7 mouse cellular contexts compared by ENCODE assay signal in the genomic region with DNA sequence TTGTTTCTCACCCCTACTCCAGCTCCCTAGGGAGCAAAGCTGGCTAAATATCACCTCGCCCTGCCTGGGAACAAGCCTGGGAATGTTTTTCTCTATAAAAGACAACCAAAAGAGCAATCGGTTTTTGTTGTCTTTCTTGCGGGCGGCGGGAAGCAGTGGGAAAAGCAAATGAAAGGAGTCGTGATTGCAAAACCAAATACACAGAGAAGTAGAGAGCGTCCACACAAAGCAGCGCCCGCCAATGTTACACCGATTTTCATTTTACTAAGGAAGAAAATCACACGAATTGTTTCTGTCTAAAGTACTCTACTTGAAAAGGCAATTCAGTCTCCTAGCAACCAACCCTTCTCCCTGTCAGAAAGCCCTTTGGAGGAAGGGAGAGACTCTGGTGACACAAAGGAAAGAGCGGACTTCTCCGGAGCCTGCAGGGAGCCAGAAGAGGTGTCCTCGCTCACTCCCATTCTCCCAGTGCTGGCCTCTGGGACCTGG. TPM values are rescaled to one million over a fixed set of nuclear protein-coding genes. Genes with fewer than 3 reads are reported as not detected.
A peak's percentile ranks its signal among the peaks of the same experiment; 100 is the strongest.
DNase-seq lines count a peak whose midpoint lies in the region; ATAC-seq lines count a peak whose summit lies in the region.

No protein-coding gene starts in this region.

- peaks cover 5% of the 10 kb centered on the region; the same call in 1 of the 2 replicates for H3K4me1 ChIP-seq in lung, embryonic 15.5 days
- peaks cover 21% of the 10 kb centered on the region for H3K4me1 ChIP-seq in forebrain, embryonic 16.5 days (replicated peaks; ENCODE audit: control insufficient read depth, insufficient read depth, low read length)
- no peaks in the 10 kb centered on the region for H3K4me1 ChIP-seq in liver, embryonic 15.5 days (replicated peaks)
- H3K4me1 ChIP-seq in stomach, embryonic 15.5 days, result no peaks in the 10 kb centered on the region

- no peak for DNase-seq in lung, postnatal 4 days
- DNase-seq in thymus, postnatal 4 days, result no peak
- no peak for DNase-seq in ovary, postnatal 36 days (ENCODE audit: low spot score)

- H3K9ac ChIP-seq in lung, embryonic 15.5 days, result no peak overlapping the region
- H3K9ac ChIP-seq in forebrain, embryonic 16.5 days (replicated peaks; ENCODE audit: low read depth, low read length), result peak overlapping the region; percentile 52
- H3K9ac ChIP-seq in liver, embryonic 15.5 days, result no peak overlapping the region
- no peak overlapping the region for H3K9ac ChIP-seq in stomach, embryonic 15.5 days

- peak overlapping the region; percentile 21 for H3K4me3 ChIP-seq in lung, embryonic 15.5 days
- peak overlapping the region; percentile 13 for H3K4me3 ChIP-seq in forebrain, embryonic 16.5 days (replicated peaks; ENCODE audit: low read length)
- 0 out of 2 replicates have a peak overlapping the region, but pooled peaks have one; percentile 8 for H3K4me3 ChIP-seq in liver, embryonic 15.5 days (replicated peaks)
- H3K4me3 ChIP-seq in stomach, embryonic 15.5 days (replicated peaks), result peak overlapping the region; percentile 11; the same call in 1 of the 2 replicates

- no peaks in the 10 kb centered on the region for H3K36me3 ChIP-seq in lung, embryonic 15.5 days
- no peaks in the 10 kb centered on the region for H3K36me3 ChIP-seq in forebrain, embryonic 16.5 days (ENCODE audit: control insufficient read depth, insufficient read depth)
- no peaks in the 10 kb centered on the region for H3K36me3 ChIP-seq in liver, embryonic 15.5 days (replicated peaks)
- H3K36me3 ChIP-seq in stomach, embryonic 15.5 days, result no peaks in the 10 kb centered on the region

- H3K27me3 ChIP-seq in lung, embryonic 15.5 days, result no peaks in the 10 kb centered on the region
- peaks cover 5% of the 10 kb centered on the region; the same call in 1 of the 2 replicates for H3K27me3 ChIP-seq in forebrain, embryonic 16.5 days (replicated peaks; ENCODE audit: control insufficient read depth, insufficient read depth, low read length)
- no peaks in the 10 kb centered on the region for H3K27me3 ChIP-seq in liver, embryonic 15.5 days
- no peaks in the 10 kb centered on the region for H3K27me3 ChIP-seq in stomach, embryonic 15.5 days (replicated peaks)

- H3K4me2 ChIP-seq in lung, embryonic 15.5 days, result peak overlapping the region; percentile 45
- peak overlapping the region; percentile 44 for H3K4me2 ChIP-seq in forebrain, embryonic 16.5 days (ENCODE audit: low read length)
- peak overlapping the region; percentile 25 for H3K4me2 ChIP-seq in liver, embryonic 15.5 days
- H3K4me2 ChIP-seq in stomach, embryonic 15.5 days, result peak overlapping the region; percentile 43

- no peak overlapping the region for H3K27ac ChIP-seq in lung, embryonic 15.5 days
- H3K27ac ChIP-seq in forebrain, embryonic 16.5 days (ENCODE audit: low read length), result peak overlapping the region; percentile 82
- H3K27ac ChIP-seq in liver, embryonic 15.5 days (replicated peaks), result no peak overlapping the region
- no peak overlapping the region for H3K27ac ChIP-seq in stomach, embryonic 15.5 days

- H3K9me3 ChIP-seq in lung, embryonic 15.5 days, result no peaks in the 10 kb centered on the region
- no peaks in the 10 kb centered on the region for H3K9me3 ChIP-seq in forebrain, embryonic 16.5 days (ENCODE audit: control insufficient read depth, low read length)
- H3K9me3 ChIP-seq in liver, embryonic 15.5 days (replicated peaks), result no peaks in the 10 kb centered on the region
- no peaks in the 10 kb centered on the region for H3K9me3 ChIP-seq in stomach, embryonic 15.5 days

- no peak; the same call in 1 of the 2 replicates for ATAC-seq in lung, embryonic 15.5 days (ENCODE audit: borderline replicate concordance, extremely low read depth, low FRiP score, low TSS enrichment)
- peak; percentile 91 for ATAC-seq in forebrain, embryonic 16.5 days
- ATAC-seq in liver, embryonic 15.5 days (ENCODE audit: insufficient read depth), result no peak
- no peak for ATAC-seq in stomach, embryonic 15.5 days (ENCODE audit: insufficient read depth, low FRiP score, low read depth)

- WGBS in lung, embryonic 15.5 days, result 8% methylated on average over 14 of the region's 14 CpGs
- under 1% methylated on average over 14 of the region's 14 CpGs for WGBS in forebrain, embryonic 16.5 days
- 31% methylated on average over 14 of the region's 14 CpGs for WGBS in liver, embryonic 15.5 days (ENCODE audit: insufficient replicate concordance)
- WGBS in stomach, embryonic 15.5 days, result 19% methylated on average over 14 of the region's 14 CpGs

RNA-seq across cellular contexts. Expression of a gene that starts 29.2 kb away (rescaled TPM):
- 0.13 and 0.14 TPM in 2 replicates for polyA plus RNA-seq in lung, embryonic 15.5 days (2015; fragmentation: Nextera tagmentation; extraction: Ambion mirVana)
- polyA plus RNA-seq in forebrain, embryonic 16.5 days (2015; fragmentation: Nextera tagmentation; extraction: Ambion mirVana), result 0.51 and 0.68 TPM in 2 replicates
- 0.01 and 0.02 TPM in 2 replicates for polyA plus RNA-seq in liver, embryonic 15.5 days (2015; fragmentation: Nextera tagmentation; extraction: Ambion mirVana)
- 0.44 and 0.48 TPM in 2 replicates for polyA plus RNA-seq in stomach, embryonic 15.5 days (2015; fragmentation: Nextera tagmentation; extraction: Ambion mirVana)

RNA-seq across cellular contexts. Expression of a gene that starts 43.3 kb away (rescaled TPM):
- polyA plus RNA-seq in lung, embryonic 15.5 days (2015; fragmentation: Nextera tagmentation; extraction: Ambion mirVana), result 108 and 110 TPM in 2 replicates
- 112 and 123 TPM in 2 replicates for polyA plus RNA-seq in forebrain, embryonic 16.5 days (2015; fragmentation: Nextera tagmentation; extraction: Ambion mirVana)
- polyA plus RNA-seq in liver, embryonic 15.5 days (2015; fragmentation: Nextera tagmentation; extraction: Ambion mirVana), result 41.9 and 46.0 TPM in 2 replicates
- polyA plus RNA-seq in stomach, embryonic 15.5 days (2015; fragmentation: Nextera tagmentation; extraction: Ambion mirVana), result 84.2 and 85.6 TPM in 2 replicates

RNA-seq across cellular contexts. Expression of a gene that starts 48.9 kb away (rescaled TPM):
- polyA plus RNA-seq in lung, embryonic 15.5 days (2015; fragmentation: Nextera tagmentation; extraction: Ambion mirVana), result 0.49 and 2.7 TPM in 2 replicates
- polyA plus RNA-seq in forebrain, embryonic 16.5 days (2015; fragmentation: Nextera tagmentation; extraction: Ambion mirVana), result 0.09 TPM in 1 of 2 replicates, not detected in the other
- polyA plus RNA-seq in liver, embryonic 15.5 days (2015; fragmentation: Nextera tagmentation; extraction: Ambion mirVana), result 533 and 675 TPM in 2 replicates
- polyA plus RNA-seq in stomach, embryonic 15.5 days (2015; fragmentation: Nextera tagmentation; extraction: Ambion mirVana), result 8.3 and 25.9 TPM in 2 replicates

Comparison
In these comparisons a context has a peak if more than half of its experiments do, and no peak if none do; other contexts are left out.
1. RNA of a gene that starts 48.9 kb away (polyA plus RNA-seq): 533 to 675 TPM in liver, embryonic 15.5 days; 8.3 to 25.9 TPM in stomach, embryonic 15.5 days, 0.49 to 2.7 TPM in lung, embryonic 15.5 days and 0.09 TPM in forebrain, embryonic 16.5 days; every median in the first group is over 10 times any median in the second.
2. Peak in every context shown above with its lines, with median percentiles within 50 percentile points of each other: H3K4me2 ChIP-seq and H3K4me3 ChIP-seq.